Mouse (Mus musculus) left cerebral cortex, adult 18-20 months (tissue): ENCODE data around the gene Wdr74. TPM values are rescaled to one million over a fixed set of nuclear protein-coding genes. Genes with fewer than 3 reads are reported as not detected.

ENCODE experiments used
- microRNA-seq, 2 experiments: library from miRNA; unstranded; fragments of <30 nt; microRNA quantifications; one replicate each; pipeline ENCODE4 v1.2.0; 2021
- total RNA-seq, 2 experiments: library from RNA; stranded (reverse); gene quantifications; 2 replicates each; pipeline ENCODE4 v1.2.3; 2021

The Wdr74 gene
- total RNA-seq, 2 experiments from 2014 or later = 46.9 to 50.5 TPM

Small RNA genes lying within 50 kb of the gene (microRNA-seq; reads per million reads assigned to microRNA genes)
- 0 reads per million in 2 experiments for gene Mir6992

Other genes with a start within 250 kb of the Wdr74 start
- 10 to 100 TPM; 11.9 to 14.0 TPM for gene Slc22a8, start 144.6 kb upstream of the Wdr74 start, total RNA-seq
- gene Slc22a6, start 117.8 kb upstream of the Wdr74 start, total RNA-seq = 1 to 10 TPM; 9.1 to 9.4 TPM
- 100 to 1,000 TPM; 141 to 144 TPM for gene Chrm1, start 72.0 kb upstream of the Wdr74 start, total RNA-seq
- 100 to 1,000 TPM; 148 to 152 TPM for gene Slc3a2, start 12.5 kb upstream of the Wdr74 start, total RNA-seq
- gene 1700092M07Rik, start 4.9 kb downstream of the Wdr74 start, total RNA-seq = 1 to 10 TPM in 1 of 2 experiments, under 1 TPM in 1; 0.94 to 1.5 TPM
- 10 to 100 TPM; 70.1 to 72.7 TPM for gene Stx5a, start 5.6 kb downstream of the Wdr74 start, total RNA-seq
- 10 to 100 TPM; 78.1 to 88.5 TPM for gene Nxf1, start 21.2 kb downstream of the Wdr74 start, total RNA-seq
- gene Tmem223, start 35.2 kb downstream of the Wdr74 start, total RNA-seq = 10 to 100 TPM; 57.3 to 63.7 TPM
- 1 to 10 TPM; 7.6 to 7.8 TPM for gene Tmem179b, start 38.6 kb downstream of the Wdr74 start, total RNA-seq
- 10 to 100 TPM; 13.7 to 15.9 TPM for gene Taf6l, start 50.6 kb downstream of the Wdr74 start, total RNA-seq
- 100 to 1,000 TPM; 106 to 107 TPM for gene Polr2g, start 62.8 kb downstream of the Wdr74 start, total RNA-seq
- gene Zbtb3, start 66.7 kb downstream of the Wdr74 start, total RNA-seq = 1 to 10 TPM; 5.5 to 6.0 TPM
- 10 to 100 TPM; 38.7 to 42.4 TPM for gene Ttc9c, start 83.5 kb downstream of the Wdr74 start, total RNA-seq
- 100 to 1,000 TPM; 123 to 127 TPM for gene Hnrnpul2, start 84.2 kb downstream of the Wdr74 start, total RNA-seq
- gene AC129217.1, start 93.9 kb downstream of the Wdr74 start, total RNA-seq = 1 to 10 TPM in 1 of 2 experiments, not detected in 1; 2.3 TPM
- gene Bscl2, start 101.6 kb downstream of the Wdr74 start, total RNA-seq = 100 to 1,000 TPM in 1 of 2 experiments, 10 to 100 TPM in 1; 98.1 to 112 TPM
- gene Gng3, start 103.4 kb downstream of the Wdr74 start, total RNA-seq = 100 to 1,000 TPM; 181 to 184 TPM
- 1 to 10 TPM; 1.2 to 1.7 TPM for gene Lrrn4cl, start 114.9 kb downstream of the Wdr74 start, total RNA-seq
- gene Ubxn1, start 135.7 kb downstream of the Wdr74 start, total RNA-seq = 10 to 100 TPM; 91.4 to 96.7 TPM
- gene Uqcc3, start 145.1 kb downstream of the Wdr74 start, total RNA-seq = 10 to 100 TPM; 29.7 to 37.1 TPM
- gene Lbhd1, start 147.9 kb downstream of the Wdr74 start, total RNA-seq = 1 to 10 TPM; 8.2 TPM
- not detected for gene Gm49403, start 148.1 kb downstream of the Wdr74 start, total RNA-seq
- gene 1810009A15Rik, start 153.0 kb downstream of the Wdr74 start, total RNA-seq = 10 to 100 TPM; 20.2 to 23.0 TPM
- 1 to 10 TPM; 2.1 to 3.8 TPM for gene Gm49416, start 153.1 kb downstream of the Wdr74 start, total RNA-seq
- 10 to 100 TPM; 23.9 to 24.6 TPM for gene Ints5, start 157.2 kb downstream of the Wdr74 start, total RNA-seq
- gene Ganab, start 162.2 kb downstream of the Wdr74 start, total RNA-seq = 10 to 100 TPM; 93.2 to 93.8 TPM
- 100 to 1,000 TPM; 188 to 189 TPM for gene B3gat3, start 184.5 kb downstream of the Wdr74 start, total RNA-seq
- gene Rom1, start 193.5 kb downstream of the Wdr74 start, total RNA-seq = 1 to 10 TPM; 6.4 to 7.6 TPM
- 10 to 100 TPM in 1 of 2 experiments, 1 to 10 TPM in 1; 9.0 to 11.5 TPM for gene Eml3, start 193.7 kb downstream of the Wdr74 start, total RNA-seq
- 10 to 100 TPM; 49.6 to 49.8 TPM for gene Mta2, start 206.0 kb downstream of the Wdr74 start, total RNA-seq
- 10 to 100 TPM; 22.5 to 23.7 TPM for gene Tut1, start 218.0 kb downstream of the Wdr74 start, total RNA-seq
- 100 to 1,000 TPM; 251 to 256 TPM for gene Eef1g, start 231.2 kb downstream of the Wdr74 start, total RNA-seq